Mouse (Mus musculus): ENCODE measurements at regions not wholly inside any gene's neighbourhood (a gene's known extent, or its start where the extent isn't known, plus 50 kb on each side); places are given as distances from the start of the nearest gene placed in this dataset.

DNA sequence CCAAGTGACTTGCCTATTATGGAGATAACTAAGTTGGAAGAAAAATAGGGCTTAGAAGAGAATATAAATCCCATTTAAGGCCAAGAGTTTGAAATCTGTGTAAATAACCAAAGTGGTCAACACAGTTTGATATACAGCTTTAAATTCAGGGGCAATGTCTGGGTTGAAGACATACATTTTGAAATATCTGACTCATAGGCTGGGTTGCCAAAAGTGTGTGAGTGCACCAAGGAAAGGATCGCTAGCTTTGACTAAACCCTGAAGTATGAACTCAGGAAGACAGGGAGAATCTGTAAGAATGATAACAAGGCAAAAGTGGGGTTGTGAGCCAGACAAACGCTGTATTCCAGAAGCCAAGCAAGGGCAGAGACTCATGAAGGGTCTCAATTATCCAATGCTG is 288.1 kb downstream of the Inhba start:
- TF ChIP-seq CTCF (IDR thresholded peaks at IDR 0.05; ENCODE audit: control insufficient read depth, insufficient read depth, low read length) (no peak), POLR2A (IDR thresholded peaks at IDR 0.05; ENCODE audit: borderline replicate concordance, control insufficient read depth, low read depth, low read length) (no peak)

Data from bone marrow, adult 2 months (tissue).